Mouse (Mus musculus): ENCODE data around the gene Ccl7. TPM values are rescaled to one million over a fixed set of nuclear protein-coding genes. Genes with fewer than 3 reads are reported as not detected.

Ccl7 gene
- total RNA-seq, 1 experiment from 2014 or later: 0.43 TPM

Other genes with a start within 250 kb of the Ccl7 start
- gene 5530401A14Rik, start 185.0 kb upstream of the Ccl7 start, total RNA-seq (2021): 0.12 TPM in 1 of 2 replicates, not detected in the other
- 1.6 and 1.9 TPM in 2 replicates for gene Asic2, start 77.3 kb upstream of the Ccl7 start, total RNA-seq (2021)
- gene Ccl2, start 10.1 kb upstream of the Ccl7 start, total RNA-seq (2021): 0.67 TPM in 1 of 2 replicates, not detected in the other
- gene Gm17268, start 7.2 kb upstream of the Ccl7 start, total RNA-seq (2021): not detected in 2 replicates
- gene Ccl11, start 12.1 kb downstream of the Ccl7 start, total RNA-seq (2021): 1.3 and 5.0 TPM in 2 replicates
- not detected in 2 replicates for gene Ccl12, start 56.1 kb downstream of the Ccl7 start, total RNA-seq (2021)
- gene Ccl8, start 69.5 kb downstream of the Ccl7 start, total RNA-seq (2021): not detected in 2 replicates